Mouse (Mus musculus) ES-Bruce4 (cell line): ENCODE results near the gene Rapgef4.

Source experiments
- CTCF ChIP-seq: IDR thresholded peaks from one replicate; pipeline ENCODE4 v1.8.1; 2011; ENCODE audit warnings: low read depth, low read length
- EP300 ChIP-seq: IDR thresholded peaks from 2 replicates; pipeline ENCODE4 v1.6.1; 2011; ENCODE audit warnings: low read depth, low read length; ENCODE audit not compliant: insufficient read depth
- POLR2A ChIP-seq: IDR thresholded peaks from one replicate; pipeline ENCODE4 v1.8.1; 2011; ENCODE audit warnings: low read length; ENCODE audit not compliant: insufficient read depth

GRCm38 (mm10) chr2:72039522-72040045 lies 58.5 kb downstream of the Rapgef4 start:
- TF ChIP-seq CTCF = no peak
- no peak for TF ChIP-seq EP300
- TF ChIP-seq POLR2A = no peak
